Mouse (Mus musculus) bone marrow, adult 2 months (tissue): ENCODE results near the gene Adcy7.

Experiments
- CTCF ChIP-seq: fragments of 200-500 bp; IDR thresholded peaks from 2 replicates; pipeline ENCODE4 v1.5.1; 2011; ENCODE audit warnings: low read length, control low read depth; ENCODE audit not compliant: control insufficient read depth, insufficient read depth
- POLR2A ChIP-seq: fragments of 200-500 bp; IDR thresholded peaks from 2 replicates; pipeline ENCODE4 v1.6.1; 2011; ENCODE audit warnings: low read depth, mild to moderate bottlenecking, control low read depth, low read length, borderline replicate concordance; ENCODE audit not compliant: control insufficient read depth

DNA sequence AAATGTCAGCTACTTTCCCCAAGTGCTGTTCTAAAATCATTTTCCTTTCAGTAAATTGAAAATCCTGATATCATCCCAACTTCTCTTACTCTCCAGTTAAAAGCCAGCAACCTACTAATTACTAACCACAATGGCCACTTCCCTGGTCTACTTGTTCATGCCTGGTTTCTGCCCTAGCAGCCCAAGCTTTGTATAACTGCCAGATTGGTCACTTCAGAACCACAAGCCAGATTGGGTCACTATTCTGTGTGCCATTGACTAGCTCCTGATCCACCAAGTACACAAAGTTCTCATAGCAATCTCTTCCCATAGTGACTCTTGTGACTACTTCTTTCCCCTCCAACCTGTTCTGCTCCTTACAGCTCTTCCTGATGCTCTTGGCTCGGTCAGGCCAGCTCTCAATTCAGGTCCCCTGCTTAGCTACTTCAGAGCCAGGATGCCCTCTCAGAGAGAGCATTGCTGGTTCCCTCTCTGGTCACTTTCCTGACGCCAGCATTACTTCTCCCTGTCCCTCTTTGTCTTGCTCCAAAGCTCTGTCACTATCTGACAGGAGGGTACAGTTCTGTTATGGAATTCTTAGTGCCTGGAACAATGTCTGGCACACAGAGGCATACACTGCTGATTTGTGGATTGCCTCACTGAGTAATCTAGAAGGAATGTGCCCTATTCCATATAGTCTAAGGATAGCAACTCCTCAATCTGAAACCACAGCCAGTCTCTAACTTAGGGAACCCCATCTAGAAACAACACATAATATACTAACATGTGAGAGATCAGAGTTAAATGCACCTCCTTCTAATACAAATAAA, 67.9 kb downstream of the Adcy7 start:
- TF ChIP-seq CTCF, result no peak
- no peak for TF ChIP-seq POLR2A
